Mouse (Mus musculus) megakaryocyte, adult 5-6 weeks (primary cell): ENCODE measurements around the gene A130010J15Rik. TPM values are rescaled to one million over a fixed set of nuclear protein-coding genes. Genes with fewer than 3 reads are reported as not detected.

ENCODE experiments used
- ATAC-seq: 2 replicates; pipeline ENCODE4 v1.8.0; 2016; ENCODE audit warnings: mild to moderate bottlenecking, inconsistent platforms; ENCODE audit not compliant: poor library complexity, severe bottlenecking
- total RNA-seq, 2 experiments: library from RNA; stranded (forward) in 1 of 2; stranded (reverse) in 1 of 2; fragments of 153-499, 151-499 nt in 1 of 2; fragments of 221-1000, 200-1000 nt in 1 of 2; gene quantifications; 2 replicates each; pipeline versions ENCODE4 v1.2.3 to v1.2.4; 2015 to 2017

The A130010J15Rik gene
- total RNA-seq (2015) = 4.4 and 4.6 TPM in 2 replicates
- 4.6 and 5.2 TPM in 2 replicates for total RNA-seq (2017)

DNA sequence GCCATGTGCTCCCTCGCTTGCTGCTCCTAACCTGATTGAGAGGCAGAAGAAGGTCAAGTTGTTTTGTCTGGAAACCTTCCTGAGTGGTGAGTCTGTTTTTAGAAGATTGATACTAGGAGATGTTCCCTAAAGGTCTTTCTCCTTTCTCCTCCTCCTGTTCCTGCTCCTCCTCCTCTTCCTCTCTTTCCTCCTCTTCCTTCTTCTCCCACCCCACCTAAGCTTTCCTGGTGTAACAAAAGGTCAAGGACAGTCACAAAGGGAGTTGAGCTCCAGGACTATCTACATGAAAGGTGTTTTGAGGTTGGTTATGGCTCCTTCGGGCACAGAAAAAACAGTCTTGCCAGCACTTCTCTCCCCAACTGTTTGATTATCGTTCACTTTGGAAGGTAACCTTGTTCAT, at the start of gene A130010J15Rik:
Gene A130010J15Rik (plus strand): TSS at position 301 of the 400 bp plus-strand sequence.
- no peak for ATAC-seq

DNA sequence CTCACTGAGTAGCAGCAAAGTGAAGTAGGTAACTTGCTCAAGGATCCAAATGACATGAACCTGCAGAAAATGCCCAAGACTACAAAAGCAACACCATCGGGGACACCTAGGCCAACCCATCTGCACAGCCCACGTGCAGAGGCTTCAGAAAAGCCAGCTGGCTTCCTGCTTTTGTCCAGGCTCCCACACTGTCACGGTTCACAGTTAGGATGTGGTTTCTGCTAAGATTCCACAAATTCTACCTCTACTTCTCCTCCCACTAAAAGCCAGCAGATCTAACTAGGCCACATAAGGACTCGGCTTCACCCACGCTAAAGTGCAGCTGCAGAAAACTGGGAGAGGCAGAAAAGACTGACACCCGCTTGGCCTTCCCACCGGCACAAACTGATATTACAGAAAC, 45.1 kb upstream of the A130010J15Rik start:
- ATAC-seq = no peak

- no peak for ATAC-seq
Measured at GRCm38 (mm10) chr1:193123290-193123689, 44.6 kb upstream of the A130010J15Rik start.

DNA sequence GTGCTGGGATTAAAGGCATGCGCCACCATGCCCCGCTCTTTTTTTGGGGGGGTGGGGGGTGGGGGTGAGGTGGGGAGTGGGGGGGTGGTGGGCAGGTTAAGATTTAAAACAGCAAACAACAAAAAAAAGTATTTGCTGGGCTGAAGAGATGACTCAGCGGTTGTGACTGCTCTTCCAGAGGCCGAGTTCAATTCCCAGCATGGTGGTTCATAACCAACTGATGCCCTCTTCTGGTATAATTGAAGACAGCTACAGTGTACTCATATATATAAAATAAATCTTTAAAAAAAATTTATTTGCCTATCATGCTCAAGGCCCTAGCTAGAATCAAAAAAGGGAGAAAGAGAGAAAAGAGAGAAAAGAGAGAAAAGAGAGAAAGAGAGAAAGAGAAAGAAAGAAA, 42.0 kb upstream of the A130010J15Rik start:
- no peak for ATAC-seq

DNA sequence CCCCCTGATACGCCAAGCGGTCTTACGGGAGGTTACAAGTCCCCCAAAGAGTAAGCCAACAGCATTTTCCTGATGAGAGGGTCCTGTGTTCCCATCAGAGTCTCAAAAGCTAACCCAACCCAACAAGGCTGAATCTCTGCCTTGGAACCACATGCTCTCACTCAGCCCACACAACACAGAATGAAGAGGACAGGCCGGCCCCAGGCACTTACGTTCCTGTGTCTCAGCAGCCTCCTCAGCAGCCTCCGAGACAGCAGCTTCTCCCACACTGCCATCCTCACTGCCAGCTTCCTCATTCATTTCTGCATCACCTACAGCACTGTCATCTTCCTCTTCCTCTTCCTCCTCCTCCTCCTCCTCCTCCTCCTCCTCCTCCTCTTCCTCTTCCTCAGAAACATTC, 39.8 kb upstream of the A130010J15Rik start:
- no peak for ATAC-seq

- ATAC-seq = no peak
Measured at GRCm38 (mm10) chr1:193129321-193129720, 38.5 kb upstream of the A130010J15Rik start.

DNA sequence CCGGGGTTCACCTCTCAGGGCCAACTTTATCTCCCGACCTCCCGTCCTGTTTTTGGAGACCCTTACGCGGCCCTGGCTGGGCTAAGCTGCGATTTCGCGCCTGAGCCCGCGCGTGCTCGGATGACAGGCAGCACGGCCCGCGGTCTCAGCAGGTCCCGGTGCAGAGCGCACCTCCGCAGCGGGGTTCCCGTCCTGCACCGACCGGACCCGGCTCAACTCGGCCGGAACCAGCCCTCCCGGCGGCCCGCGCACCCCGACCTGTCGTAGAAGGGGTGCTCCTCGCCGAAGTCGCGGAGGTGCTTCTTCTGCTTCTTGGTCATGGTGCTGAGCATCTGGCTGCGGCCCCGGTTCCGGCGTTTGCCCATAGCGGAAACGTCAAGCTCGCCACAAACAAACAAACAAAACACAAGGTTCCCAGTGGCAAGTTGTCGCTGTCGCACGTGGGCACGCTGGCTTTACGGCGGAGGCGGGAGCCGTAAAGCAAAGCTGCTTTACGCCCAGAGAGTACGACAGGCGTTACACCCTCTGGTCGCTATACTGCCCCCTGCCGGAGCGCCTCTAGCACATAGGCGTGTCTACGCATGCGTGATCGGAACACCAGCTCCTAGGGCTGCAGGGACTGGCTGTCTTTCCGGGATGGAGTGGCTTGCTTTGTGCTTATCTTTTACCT, 37.9 kb upstream of the A130010J15Rik start, which contains the start of gene Diexf:
Gene Diexf (minus strand): TSS at position 487 of the 670 bp plus-strand sequence.
- ATAC-seq = peak; percentile 97

DNA sequence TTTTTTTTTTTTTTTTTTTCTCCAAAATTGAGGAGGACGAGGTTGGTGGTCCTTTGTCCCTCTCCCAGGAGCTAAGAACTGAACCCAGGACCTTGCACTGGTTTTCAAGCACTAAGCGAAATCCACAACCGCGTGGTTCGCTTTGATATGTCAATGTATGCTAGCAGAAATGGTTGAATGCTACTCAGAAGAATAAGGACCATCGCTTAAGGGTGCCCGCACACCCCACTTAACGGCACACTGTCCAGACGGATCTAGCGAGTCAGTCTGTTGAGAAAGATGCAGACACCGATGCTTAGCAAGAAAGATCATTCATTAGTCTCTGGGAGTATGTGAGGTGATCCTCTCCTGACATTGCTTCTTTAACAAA, 37.4 kb upstream of the A130010J15Rik start:
- ATAC-seq = peak; percentile 10; the same call in 1 of the 2 replicates

DNA sequence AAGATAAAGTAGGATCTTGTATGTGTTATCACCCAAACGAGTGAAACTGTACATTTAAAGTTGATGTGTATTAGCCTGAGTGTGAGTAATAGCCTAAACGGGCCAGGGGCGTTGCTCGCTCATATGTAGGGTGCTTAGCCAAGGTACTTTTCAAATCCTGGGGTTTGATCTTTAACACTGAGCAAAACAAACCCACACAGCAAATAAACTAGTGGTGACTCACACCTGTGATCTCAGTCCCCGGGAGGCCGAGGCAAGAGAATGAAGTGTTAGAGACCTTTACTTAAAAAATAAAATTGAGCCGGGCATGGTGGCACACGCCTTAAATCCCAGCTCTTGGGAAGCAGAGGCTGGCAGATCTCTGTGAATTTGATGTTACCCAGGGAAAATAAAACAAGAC, 37.0 kb upstream of the A130010J15Rik start:
- no peak for ATAC-seq

DNA sequence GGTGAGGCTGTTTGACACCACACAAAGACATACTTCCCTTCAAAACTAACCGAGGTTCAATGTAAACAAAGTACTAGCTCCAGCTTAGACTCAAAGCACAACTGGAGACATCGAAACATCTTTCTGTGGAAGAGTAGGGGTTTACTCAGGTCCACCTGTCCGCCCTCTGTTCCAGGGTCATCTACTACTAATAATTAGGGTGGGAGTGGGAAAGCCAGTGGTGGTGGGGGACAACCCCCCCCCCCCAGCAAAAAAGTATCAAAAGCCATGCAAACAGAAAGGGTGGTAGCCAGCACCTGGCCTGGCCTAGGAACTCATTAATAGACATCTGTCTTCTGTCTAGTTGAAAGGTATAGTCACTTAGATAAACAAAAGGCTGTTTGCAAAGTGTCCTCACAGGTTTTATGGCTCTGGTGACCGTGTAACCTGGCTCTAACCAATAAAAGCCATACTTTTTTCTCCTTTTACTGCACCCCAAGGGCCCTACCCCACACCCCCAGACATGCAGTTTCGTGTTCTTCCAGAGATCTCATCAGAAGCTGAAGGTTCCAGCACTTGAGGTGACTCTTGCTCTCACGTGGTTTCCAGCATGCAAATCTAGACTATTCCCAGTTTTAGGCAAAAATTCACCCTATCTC, 36.4 kb upstream of the A130010J15Rik start:
- no peak for ATAC-seq

DNA sequence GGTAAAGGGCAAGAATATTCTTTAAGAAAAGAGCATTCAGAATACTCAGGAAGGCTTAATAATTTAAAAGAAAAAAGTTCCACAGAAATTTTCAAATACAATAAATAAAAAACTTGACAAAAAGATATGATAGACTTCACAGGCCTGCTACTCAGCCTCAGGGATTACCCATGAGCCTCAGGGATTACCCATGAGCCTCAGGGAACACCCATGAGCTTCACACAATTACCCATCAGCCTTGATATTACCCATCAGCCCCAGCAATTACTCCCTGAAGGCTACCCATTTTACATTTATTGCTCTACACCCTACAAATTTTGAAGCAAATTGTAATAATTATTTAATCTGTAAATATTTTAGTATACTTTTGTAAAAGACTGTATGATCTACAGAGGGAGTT, 35.5 kb upstream of the A130010J15Rik start:
- ATAC-seq = no peak

DNA sequence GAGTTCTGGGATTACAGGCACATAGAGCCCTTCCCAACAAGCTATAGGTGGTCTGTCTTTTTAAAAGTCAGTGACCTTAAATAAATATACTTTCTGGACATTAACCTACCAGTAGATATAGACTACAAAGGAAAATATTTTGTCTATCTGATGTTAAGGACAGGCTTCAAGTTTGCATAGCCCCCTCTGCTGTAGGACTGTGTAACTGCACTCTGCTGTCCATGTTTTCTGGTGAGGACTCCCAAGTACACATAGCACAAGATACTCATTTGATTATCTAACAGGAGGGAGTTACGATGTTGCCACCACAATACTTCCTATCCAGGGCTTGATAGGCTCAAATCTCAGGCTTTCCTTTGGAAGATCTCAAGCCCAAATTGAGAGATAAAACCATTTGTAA, 34.1 kb upstream of the A130010J15Rik start:
- ATAC-seq = no peak

GRCm38 (mm10) chr1:193138087-193138486, 29.8 kb upstream of the A130010J15Rik start:
- no peak for ATAC-seq

- peak; percentile 69 for ATAC-seq
Measured at GRCm38 (mm10) chr1:193138669-193139068, 29.2 kb upstream of the A130010J15Rik start.

- no peak for ATAC-seq
Measured at GRCm38 (mm10) chr1:193141118-193141517, 26.7 kb upstream of the A130010J15Rik start.

- no peak for ATAC-seq
Measured at GRCm38 (mm10) chr1:193142517-193143062, 25.3 kb upstream of the A130010J15Rik start.

GRCm38 (mm10) chr1:193144516-193144915, 23.3 kb upstream of the A130010J15Rik start:
- ATAC-seq = no peak

DNA sequence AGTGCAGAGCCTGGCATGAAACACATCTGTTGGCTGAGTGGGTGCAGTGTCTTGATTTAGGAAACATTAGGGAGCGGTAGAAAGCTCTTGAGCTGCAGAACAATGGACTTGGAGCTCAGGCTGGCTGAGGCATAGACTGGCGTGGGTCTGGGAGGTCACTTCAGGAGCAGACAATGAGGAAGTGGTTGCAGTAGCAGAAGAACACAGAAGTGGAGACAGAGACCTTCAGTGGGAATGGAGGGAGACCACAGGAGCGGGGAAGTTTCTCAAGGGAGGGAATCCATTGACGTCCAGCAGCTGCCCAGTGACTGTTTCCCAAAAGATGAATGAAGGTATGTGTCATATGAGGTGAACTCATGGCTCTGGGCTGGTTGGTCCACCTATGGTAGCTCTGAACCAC, 22.7 kb upstream of the A130010J15Rik start:
- peak; percentile 83 for ATAC-seq

DNA sequence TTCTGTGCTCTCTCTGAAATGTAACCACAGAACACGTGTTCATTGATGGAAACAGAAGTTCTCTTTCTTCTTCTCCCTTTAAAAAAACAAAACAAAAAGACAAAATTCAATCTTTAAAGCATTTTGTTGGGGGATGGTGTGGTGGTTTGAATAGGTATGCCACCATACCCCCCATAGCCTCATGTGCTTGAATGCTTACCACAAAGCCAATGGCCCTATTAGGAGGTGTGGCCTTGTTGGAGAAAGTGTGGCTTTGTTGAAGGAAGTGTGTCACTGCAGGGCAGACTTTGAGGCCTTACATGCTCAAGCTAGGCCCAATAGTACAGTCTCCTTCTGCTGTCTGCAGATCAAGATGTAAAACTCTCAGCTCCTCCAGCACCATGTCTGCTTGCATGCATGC, 21.4 kb upstream of the A130010J15Rik start:
- ATAC-seq = no peak

DNA sequence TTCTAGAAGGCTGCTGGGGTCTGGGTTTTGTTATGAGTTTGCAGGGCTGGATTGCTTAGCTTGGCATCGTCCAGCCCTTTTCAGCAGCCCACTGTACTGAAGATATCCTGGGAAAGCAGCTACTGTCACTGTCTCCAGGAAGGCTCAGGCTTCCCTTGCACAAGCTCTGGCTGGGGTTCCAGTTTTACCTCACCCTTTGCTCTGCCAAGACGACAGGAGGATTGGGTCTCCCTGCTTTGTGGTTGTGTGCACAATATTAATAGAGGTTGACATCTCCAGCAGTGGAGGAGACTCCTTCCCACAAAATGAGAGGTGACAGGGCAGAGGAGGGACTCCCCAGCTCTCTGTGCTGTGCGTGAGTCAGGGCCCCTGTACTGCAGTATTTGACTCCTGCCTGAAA, 18.6 kb upstream of the A130010J15Rik start:
- no peak for ATAC-seq

DNA sequence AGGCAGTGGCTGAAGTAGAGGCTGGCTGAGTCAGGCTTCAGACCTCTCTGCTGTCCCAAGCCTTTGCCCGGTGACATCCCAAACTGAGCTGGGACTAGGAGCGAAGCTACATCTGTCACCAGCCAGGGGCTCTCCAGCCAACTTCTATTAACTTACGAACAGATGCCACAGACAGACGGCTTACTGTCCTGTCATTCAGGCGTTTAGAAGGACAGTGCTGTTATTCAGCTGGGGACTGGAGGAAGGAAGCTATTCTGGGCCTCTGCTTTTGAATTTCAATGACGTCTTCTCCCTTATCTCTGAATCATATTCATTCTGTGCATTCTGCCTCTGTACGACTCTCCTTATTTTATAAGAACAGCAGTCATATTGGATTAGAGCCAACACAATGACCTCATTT, 16.7 kb upstream of the A130010J15Rik start:
- ATAC-seq = no peak

DNA sequence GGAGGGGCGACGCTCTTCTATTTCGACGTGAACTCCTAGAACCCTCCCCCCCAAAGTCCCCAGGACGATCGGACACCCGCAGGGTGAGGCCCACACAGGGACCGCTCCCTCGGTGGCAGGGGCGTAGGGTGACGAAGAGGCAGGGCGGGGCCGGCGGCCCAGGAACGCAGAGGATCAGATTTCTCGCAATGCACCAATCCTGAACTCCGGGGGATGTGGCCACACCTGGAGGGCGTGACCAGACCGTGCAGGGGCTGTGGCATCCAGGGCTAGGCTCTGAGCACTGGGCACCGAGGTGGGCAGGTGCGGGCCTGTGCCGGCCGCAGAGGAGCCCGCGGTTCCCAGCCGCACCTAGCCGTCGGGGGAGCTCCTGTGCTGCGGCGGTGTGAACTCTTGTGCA, 15.0 kb upstream of the A130010J15Rik start, which contains the start of gene Irf6:
Gene Irf6 (plus strand): TSS at position 240 of the 400 bp plus-strand sequence.
- ATAC-seq = peak; percentile 88
